Mouse (Mus musculus) myocyte (in vitro differentiated cells): Measurements from ENCODE around the gene Atxn2l. TPM values are rescaled to one million over a fixed set of nuclear protein-coding genes. Genes with fewer than 3 reads are reported as not detected.

Source experiments
- H3K27me3 ChIP-seq: one replicate; pipeline ENCODE4 v1.6.1; 2011; ENCODE audit not compliant: control insufficient read depth, insufficient read depth, insufficient read length
- H3K36me3 ChIP-seq: one replicate; pipeline ENCODE4 v1.6.1; 2011; ENCODE audit not compliant: control insufficient read depth, insufficient read depth
- H3K4me2 ChIP-seq: one replicate; pipeline ENCODE4 v1.6.1; 2011; ENCODE audit warnings: low read depth, control low read depth
- H3K4me3 ChIP-seq: one replicate; pipeline ENCODE4 v1.5.1; 2011; ENCODE audit warnings: mild to moderate bottlenecking, control low read depth, moderate library complexity
- H3K79me2 ChIP-seq: one replicate; pipeline ENCODE4 v1.6.1; 2011; ENCODE audit not compliant: control insufficient read depth, insufficient read depth
- H3ac ChIP-seq: one replicate; pipeline ENCODE4 v1.6.1; 2011; ENCODE audit not compliant: control insufficient read depth, insufficient read length
- CEBPB ChIP-seq: IDR thresholded peaks from 2 replicates; pipeline ENCODE4 v1.6.1; 2011; ENCODE audit warnings: mild to moderate bottlenecking, moderate library complexity; ENCODE audit not compliant: poor library complexity, insufficient read depth, severe bottlenecking
- E2F4 ChIP-seq: IDR thresholded peaks from one replicate; pipeline ENCODE4 v1.6.1; 2011; ENCODE audit warnings: mild to moderate bottlenecking, control low read depth, moderate library complexity; ENCODE audit not compliant: insufficient read depth
- MAX ChIP-seq: IDR thresholded peaks from one replicate; pipeline ENCODE4 v1.6.1; 2011; ENCODE audit warnings: low read depth, mild to moderate bottlenecking, control low read depth
- MYOD1 ChIP-seq, 3 experiments: IDR thresholded peaks; one replicate each; pipeline ENCODE4 v1.6.1; 2011; ENCODE audit warnings: control low read depth in 2 of 3, low read depth in 2 of 3, mild to moderate bottlenecking in 2 of 3, moderate library complexity in 1 of 3; ENCODE audit not compliant: insufficient read length in 2 of 3, control insufficient read depth in 1 of 3
- MYOG ChIP-seq, 3 experiments: IDR thresholded peaks; one replicate each; pipeline ENCODE4 v1.6.1; 2011; ENCODE audit warnings: control low read depth in 2 of 3, low read depth in 2 of 3, mild to moderate bottlenecking in 2 of 3; ENCODE audit not compliant: insufficient read length in 2 of 3, control insufficient read depth in 1 of 3, insufficient read depth in 1 of 3
- POLR2A ChIP-seq: IDR thresholded peaks from one replicate; pipeline ENCODE4 v1.6.1; 2011; ENCODE audit warnings: low read depth, mild to moderate bottlenecking, control low read depth, moderate library complexity; ENCODE audit not compliant: insufficient read length
- POLR2AphosphoS2 ChIP-seq: IDR thresholded peaks from one replicate; pipeline ENCODE4 v1.6.1; 2011; ENCODE audit warnings: low read depth, control low read depth; ENCODE audit not compliant: insufficient read length
- REST ChIP-seq: IDR thresholded peaks from one replicate; pipeline ENCODE4 v1.6.1; 2011; ENCODE audit warnings: mild to moderate bottlenecking, control low read depth, moderate library complexity; ENCODE audit not compliant: insufficient read depth, insufficient read length
- SRF ChIP-seq: IDR thresholded peaks from one replicate; pipeline ENCODE4 v1.6.1; 2011; ENCODE audit warnings: low read depth; ENCODE audit not compliant: control insufficient read depth, insufficient read length
- TCF12 ChIP-seq: IDR thresholded peaks from one replicate; pipeline ENCODE4 v1.6.1; 2011; ENCODE audit warnings: mild to moderate bottlenecking, control low read depth; ENCODE audit not compliant: poor library complexity, insufficient read depth, severe bottlenecking
- TCF3 ChIP-seq: IDR thresholded peaks from one replicate; pipeline ENCODE4 v1.6.1; 2011; ENCODE audit warnings: low read depth, control low read depth; ENCODE audit not compliant: insufficient read length
- USF1 ChIP-seq: IDR thresholded peaks from one replicate; pipeline ENCODE4 v1.6.1; 2011; ENCODE audit warnings: low read depth, mild to moderate bottlenecking, control low read depth, moderate library complexity
- polyA plus RNA-seq: library from polyadenylated mRNA; unstranded; fragments of >200 nt; fragmentation: generic; extraction: Trizol; gene quantifications from one replicate; pipeline ENCODE4 v1.2.1, GENCODE M21; 2012; ENCODE audit warnings: missing spikeins

Gene Atxn2l
- polyA plus RNA-seq, 1 experiment: 104 TPM

- Histone ChIP-seq H3K79me2 (no peaks in the 10 kb centered on the region), H3ac (no peak overlapping the region), H3K27me3 (no peaks in the 10 kb centered on the region), H3K4me3 (no peak overlapping the region), H3K4me2 (no peak overlapping the region), H3K36me3 (peaks cover 28% of the 10 kb centered on the region)
- TF ChIP-seq CEBPB: no peak
- peak; percentile 61 for TF ChIP-seq POLR2AphosphoS2
- no peak for TF ChIP-seq MYOG (IDR thresholded peaks at IDR 0.05; ENCODE audit: control insufficient read depth in 1 of 3, insufficient read depth in 1 of 3, insufficient read length in 2 of 3, low read depth in 2 of 3)
- no peak for TF ChIP-seq SRF
- TF ChIP-seq TCF3: no peak
- no peak for TF ChIP-seq MAX
- no peak for TF ChIP-seq USF1
- no peak for TF ChIP-seq POLR2A
- no peak for TF ChIP-seq MYOD1 (IDR thresholded peaks at IDR 0.05; ENCODE audit: control insufficient read depth in 1 of 3, insufficient read length in 2 of 3, low read depth in 2 of 3)
Measured at GRCm38 (mm10) chr7:126445104-126445815, 58.0 kb downstream of the Atxn2l start.

- peaks cover 26% of the 10 kb centered on the region for H3K36me3 ChIP-seq
- peak; percentile 38 for TF ChIP-seq POLR2A
- no peak for TF ChIP-seq USF1
- no peak overlapping the region for H3ac ChIP-seq
- no peaks in the 10 kb centered on the region for H3K27me3 ChIP-seq
- H3K79me2 ChIP-seq: no peaks in the 10 kb centered on the region
- H3K4me3 ChIP-seq: no peak overlapping the region
- H3K4me2 ChIP-seq: no peak overlapping the region
Measured at GRCm38 (mm10) chr7:126444536-126444935, 58.7 kb downstream of the Atxn2l start.

- H3K79me2 ChIP-seq: no peaks in the 10 kb centered on the region
- H3K27me3 ChIP-seq: no peaks in the 10 kb centered on the region
- H3K36me3 ChIP-seq: peaks cover 24% of the 10 kb centered on the region
- H3K4me3 ChIP-seq: no peak overlapping the region
- no peak for TF ChIP-seq E2F4
- TF ChIP-seq MYOD1 (IDR thresholded peaks at IDR 0.05; ENCODE audit: control insufficient read depth in 1 of 3, insufficient read length in 2 of 3, low read depth in 2 of 3): no peak
- no peak for TF ChIP-seq MAX
- TF ChIP-seq TCF3: no peak
- TF ChIP-seq POLR2A: no peak
- TF ChIP-seq SRF: no peak
- no peak for TF ChIP-seq POLR2AphosphoS2
- TF ChIP-seq MYOG (IDR thresholded peaks at IDR 0.05; ENCODE audit: control insufficient read depth in 1 of 3, insufficient read depth in 1 of 3, insufficient read length in 2 of 3, low read depth in 2 of 3): no peak
- no peak for TF ChIP-seq TCF12
- TF ChIP-seq USF1: no peak
- no peak for TF ChIP-seq REST
- no peak for TF ChIP-seq CEBPB
- no peak overlapping the region for H3K4me2 ChIP-seq
- H3ac ChIP-seq: no peak overlapping the region
Measured at GRCm38 (mm10) chr7:126443997-126444396, 59.2 kb downstream of the Atxn2l start.

Other genes starting within 250 kb of the Atxn2l start
- 16.1 TPM for gene Sbk1, start 230.8 kb downstream of the Atxn2l start, polyA plus RNA-seq
- gene Lat, start 133.9 kb downstream of the Atxn2l start, polyA plus RNA-seq: 0.17 TPM
- 76.5 TPM for gene Spns1, start 126.0 kb downstream of the Atxn2l start, polyA plus RNA-seq
- gene Nfatc2ip, start 106.7 kb downstream of the Atxn2l start, polyA plus RNA-seq: 3.5 TPM
- 0.01 TPM for gene Cd19, start 88.5 kb downstream of the Atxn2l start, polyA plus RNA-seq
- gene Rabep2, start 74.7 kb downstream of the Atxn2l start, polyA plus RNA-seq: 36.7 TPM
- gene Atp2a1, start 40.3 kb downstream of the Atxn2l start, polyA plus RNA-seq: 1,699 TPM
- 58.8 TPM for gene Sh2b1, start 28.0 kb downstream of the Atxn2l start, polyA plus RNA-seq
- 167 TPM for gene Tufm, start 16.1 kb downstream of the Atxn2l start, polyA plus RNA-seq
- 344 TPM for gene Eif3c, start 63.0 kb upstream of the Atxn2l start, polyA plus RNA-seq
- gene Apobr, start 81.5 kb upstream of the Atxn2l start, polyA plus RNA-seq: 4.7 TPM
- 3.6 TPM for gene Cln3, start 82.4 kb upstream of the Atxn2l start, polyA plus RNA-seq
- gene Il27, start 91.5 kb upstream of the Atxn2l start, polyA plus RNA-seq: not detected
- 244 TPM for gene Nupr1, start 127.4 kb upstream of the Atxn2l start, polyA plus RNA-seq
- 35.3 TPM for gene Sgf29, start 145.9 kb upstream of the Atxn2l start, polyA plus RNA-seq
- not detected for gene Sult1a1, start 173.0 kb upstream of the Atxn2l start, polyA plus RNA-seq
- gene Bola2, start 192.0 kb upstream of the Atxn2l start, polyA plus RNA-seq: 79.7 TPM
- 5.8 TPM for gene Slx1b, start 192.3 kb upstream of the Atxn2l start, polyA plus RNA-seq
- gene Coro1a, start 204.3 kb upstream of the Atxn2l start, polyA plus RNA-seq: 0.14 TPM